Mouse (Mus musculus) spleen, adult 2 months (tissue): ENCODE measurements at regions not wholly inside any gene's neighbourhood (a gene's known extent, or its start where the extent isn't known, plus 50 kb on each side); places are given as distances from the start of the nearest gene placed in this dataset.

ENCODE experiments used
- DNase-seq, 2 experiments: peaks; one replicate each; pipeline versions ENCODE4 v3.0.0 to v3.0.0-alpha.2; 2012 to 2021; ENCODE audit warnings: low spot score in 2 of 2, low read depth in 1 of 2
- H3K27ac ChIP-seq: fragments of 200-500 bp; 2 replicates; pipeline ENCODE4 v1.5.1; 2012; ENCODE audit warnings: low read length, inconsistent platforms; ENCODE audit not compliant: insufficient read depth
- H3K27me3 ChIP-seq: fragments of 200-500 bp; 2 replicates; pipeline ENCODE4 v1.6.1; 2012; ENCODE audit warnings: mild to moderate bottlenecking, moderate library complexity, low read length, inconsistent platforms; ENCODE audit not compliant: control insufficient read depth, insufficient read depth
- H3K36me3 ChIP-seq: fragments of 200-500 bp; 2 replicates; pipeline ENCODE4 v1.6.1; 2012; ENCODE audit warnings: mild to moderate bottlenecking, low read length, inconsistent platforms; ENCODE audit not compliant: control insufficient read depth, insufficient read depth
- H3K4me1 ChIP-seq: fragments of 200-500 bp; 2 replicates; pipeline ENCODE4 v1.6.1; 2011; ENCODE audit warnings: inconsistent platforms; ENCODE audit not compliant: control insufficient read depth, insufficient read depth, insufficient read length
- H3K4me3 ChIP-seq: fragments of 200-500 bp; 2 replicates; pipeline ENCODE4 v1.5.1; 2011; ENCODE audit warnings: mild to moderate bottlenecking, inconsistent platforms; ENCODE audit not compliant: insufficient read depth, insufficient read length; ENCODE audit errors: extremely low read depth
- CTCF ChIP-seq: fragments of 200-500 bp; IDR thresholded peaks from 2 replicates; pipeline ENCODE4 v1.5.1; 2011; ENCODE audit warnings: mild to moderate bottlenecking, inconsistent platforms; ENCODE audit not compliant: insufficient read depth, insufficient read length, insufficient replicate concordance; ENCODE audit errors: extremely low read depth
- POLR2A ChIP-seq: fragments of 200-500 bp; IDR thresholded peaks from 2 replicates; pipeline ENCODE4 v1.6.1; 2011; ENCODE audit warnings: low read depth, low read length, inconsistent platforms
- WGBS: fragments of 180-500 bp; shearing (Covaris S2); methylation state at CpG from one replicate; pipeline ENCODE4 v1.1.7; 2018; 5-methylcytosine and 5-hydroxymethylcytosine counted together

- Histone ChIP-seq H3K4me3 (peak overlapping the region; percentile 39; the same call in 1 of the 2 replicates), H3K36me3 (no peaks in the 10 kb centered on the region), H3K4me1 (no peaks in the 10 kb centered on the region), H3K27ac (no peak overlapping the region), H3K27me3 (no peaks in the 10 kb centered on the region)
- DNase-seq = peak; percentile 7 to 34
- WGBS = 27% methylated on average over 20 of the region's 20 CpGs
- TF ChIP-seq CTCF (peak; percentile 52; the same call in 1 of the 2 replicates), POLR2A (no peak)
Measured at GRCm38 (mm10) chr3:121104571-121105407, 66.7 kb downstream of the Rwdd3 start.

DNA sequence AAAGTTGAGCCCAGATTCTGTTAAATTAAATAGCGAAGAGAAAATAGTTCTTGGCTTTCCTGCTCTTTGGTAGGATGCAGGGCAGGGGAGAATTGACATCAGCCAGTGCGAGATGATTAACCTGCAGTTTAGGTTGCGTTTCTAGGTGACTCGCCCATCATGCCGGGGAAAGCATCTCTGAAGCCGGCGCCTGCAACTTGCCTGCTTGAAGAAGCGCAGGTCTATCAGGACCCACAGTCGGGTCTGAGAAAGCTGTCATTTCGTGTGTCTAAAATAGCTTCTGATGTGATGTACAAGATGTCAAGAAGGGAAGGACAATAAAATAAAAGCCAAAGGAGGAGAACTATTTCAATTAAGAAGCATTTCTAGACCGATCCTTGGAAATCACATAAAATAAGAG lies 68.6 kb downstream of the Rwdd3 start:
- Histone ChIP-seq H3K4me1 (no peaks in the 10 kb centered on the region), H3K27ac (no peak overlapping the region), H3K4me3 (no peak overlapping the region), H3K36me3 (no peaks in the 10 kb centered on the region), H3K27me3 (no peaks in the 10 kb centered on the region)
- DNase-seq = no peak
- 92% methylated on average over 11 of the region's 11 CpGs for WGBS
- TF ChIP-seq POLR2A = no peak
- no peak for TF ChIP-seq CTCF

DNA sequence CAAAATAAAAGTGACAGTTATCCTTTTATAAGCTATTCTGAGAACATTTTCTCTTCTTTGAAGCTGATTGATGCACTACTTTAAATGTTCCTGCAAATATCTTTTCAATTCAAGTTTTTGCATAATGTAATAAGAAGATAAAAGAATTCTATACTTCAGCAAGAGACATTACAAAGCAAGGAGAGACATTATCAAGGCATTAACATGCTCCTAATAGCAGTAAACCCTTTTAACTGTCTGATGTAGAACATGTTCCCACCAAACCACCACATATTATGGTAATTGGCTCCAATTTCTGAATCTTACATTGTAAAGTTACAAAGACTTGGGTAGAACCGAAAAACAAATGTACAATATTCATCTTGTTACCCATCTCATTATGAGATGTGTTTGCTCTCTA lies 69.4 kb downstream of the Rwdd3 start:
- no peak for DNase-seq
- Histone ChIP-seq H3K4me1 (no peaks in the 10 kb centered on the region), H3K36me3 (no peaks in the 10 kb centered on the region), H3K4me3 (no peak overlapping the region), H3K27me3 (no peaks in the 10 kb centered on the region), H3K27ac (no peak overlapping the region)
- TF ChIP-seq POLR2A = no peak
- no peak for TF ChIP-seq CTCF
- WGBS = 93% methylated on average over 1 of the region's 1 CpGs

GRCm38 (mm10) chr3:121100211-121100860 lies 71.2 kb downstream of the Rwdd3 start:
- WGBS = 87% methylated on average over 8 of the region's 8 CpGs
- Histone ChIP-seq H3K4me1 (no peaks in the 10 kb centered on the region), H3K27ac (no peak overlapping the region), H3K36me3 (no peaks in the 10 kb centered on the region), H3K4me3 (no peak overlapping the region), H3K27me3 (no peaks in the 10 kb centered on the region)
- DNase-seq = no peak
- TF ChIP-seq CTCF (no peak), POLR2A (no peak)

GRCm38 (mm10) chr3:121093509-121093908 lies 78.0 kb downstream of the Rwdd3 start:
- no peaks in the 10 kb centered on the region for H3K4me1 ChIP-seq
- TF ChIP-seq CTCF (no peak), POLR2A (no peak)
- H3K27ac ChIP-seq = no peak overlapping the region
- no peaks in the 10 kb centered on the region for H3K36me3 ChIP-seq
- WGBS = 32% methylated on average over 6 of the region's 6 CpGs
- no peak for DNase-seq
- no peak overlapping the region for H3K4me3 ChIP-seq
- H3K27me3 ChIP-seq = no peaks in the 10 kb centered on the region

DNA sequence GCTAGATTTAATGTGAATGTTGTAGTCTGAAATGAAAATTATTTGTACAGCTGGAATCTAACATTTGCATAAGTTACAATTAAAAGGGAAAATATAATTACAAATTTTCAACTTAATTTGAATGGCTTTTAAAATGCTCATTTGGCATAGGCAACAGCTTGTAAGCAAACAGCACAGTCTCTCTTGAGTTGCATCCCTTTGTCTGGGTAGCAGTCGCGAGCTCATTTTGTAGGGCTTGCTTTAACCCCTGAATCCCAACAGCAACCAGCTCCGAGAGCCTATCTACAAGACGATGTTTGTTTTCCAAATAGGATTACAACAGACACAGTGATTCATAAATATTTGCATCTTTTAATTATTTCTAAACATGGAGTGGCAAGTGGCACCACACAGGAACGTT lies 82.8 kb downstream of the Rwdd3 start:
- TF ChIP-seq POLR2A (no peak), CTCF (no peak)
- Histone ChIP-seq H3K36me3 (no peaks in the 10 kb centered on the region), H3K27ac (no peak overlapping the region), H3K4me1 (no peaks in the 10 kb centered on the region), H3K27me3 (no peaks in the 10 kb centered on the region), H3K4me3 (no peak overlapping the region)
- 83% methylated on average over 5 of the region's 5 CpGs for WGBS
- no peak for DNase-seq

DNA sequence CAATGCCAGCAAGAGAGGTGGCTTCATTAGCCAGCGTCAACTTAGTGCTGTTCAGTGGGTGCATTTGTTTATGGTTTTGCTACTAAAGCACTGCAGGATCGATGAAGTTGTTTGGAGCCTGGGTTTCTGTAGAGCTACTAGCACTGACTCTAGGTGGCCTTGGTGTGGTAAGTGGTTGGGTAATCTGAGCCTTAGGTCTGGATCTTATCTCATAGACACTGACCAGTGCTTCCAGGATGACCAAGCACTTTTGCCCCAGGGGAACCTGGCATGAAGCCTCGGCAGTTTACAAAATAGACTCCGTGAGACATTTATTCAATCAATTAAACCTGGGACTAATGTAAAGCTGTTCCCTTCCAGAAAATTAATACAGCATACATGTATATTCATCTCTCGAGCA lies 102.8 kb downstream of the Rwdd3 start:
- H3K4me1 ChIP-seq = no peaks in the 10 kb centered on the region
- 65% methylated on average over 5 of the region's 5 CpGs for WGBS
- no peak for TF ChIP-seq POLR2A
- no peak for TF ChIP-seq CTCF
- H3K27me3 ChIP-seq = no peaks in the 10 kb centered on the region
- H3K4me3 ChIP-seq = no peak overlapping the region
- no peak for DNase-seq
- H3K36me3 ChIP-seq = no peaks in the 10 kb centered on the region
- H3K27ac ChIP-seq = no peak overlapping the region
